ENCODE assay signal across 8 mouse cellular contexts in genomic region chr9:66127884-66128283, GRCm38 (mm10). TPM values are rescaled to one million over a fixed set of nuclear protein-coding genes. Genes with fewer than 3 reads are reported as not detected.
A peak's percentile ranks its signal among the peaks of the same experiment; 100 is the strongest.
DNase-seq lines count a peak whose midpoint lies in the region; ATAC-seq and TF ChIP-seq lines count a peak whose summit lies in the region.

No protein-coding gene starts in this region.

- DNase-seq in heart, adult 9 months (ENCODE audit: low spot score in 2 of 2), result no peak
- DNase-seq in c-Kit-positive CD71-positive TER-119-positive erythroid progenitor cells, embryonic 14.5 days (ENCODE audit: low spot score), result peak; percentile 48
- no peak for DNase-seq in hindbrain, postnatal 0 days (ENCODE audit: low spot score)
- no peak for DNase-seq in adrenal gland, adult 18-20 months (ENCODE audit: low spot score in 2 of 2)
- no peak for DNase-seq in frontal cortex, adult 2 months (ENCODE audit: extremely low spot score in 1 of 2, low spot score in 1 of 2)
- DNase-seq in kidney, postnatal 36 days, result no peak

- H3K4me3 ChIP-seq in heart, embryonic 16.5 days (ENCODE audit: low read length), result peak overlapping the region; percentile 70; the same call in 1 of the 2 replicates
- no peak overlapping the region for H3K4me3 ChIP-seq in hindbrain, postnatal 0 days (ENCODE audit: low read length)
- peak overlapping the region; percentile 92 for H3K4me3 ChIP-seq in macrophage (ENCODE audit: inconsistent target)

- peaks cover 61% of the 10 kb centered on the region for H3K79me2 ChIP-seq in macrophage (ENCODE audit: inconsistent target)

- H3K27ac ChIP-seq in heart, embryonic 16.5 days (ENCODE audit: low read length), result no peak overlapping the region
- H3K27ac ChIP-seq in hindbrain, postnatal 0 days, result no peak overlapping the region
- H3K27ac ChIP-seq in macrophage, result peak overlapping the region; percentile 88

- no peaks in the 10 kb centered on the region for H3K9me3 ChIP-seq in heart, embryonic 16.5 days (replicated peaks; ENCODE audit: control insufficient read depth, low read length)
- no peaks in the 10 kb centered on the region for H3K9me3 ChIP-seq in hindbrain, postnatal 0 days (ENCODE audit: low read length)

- H3K4me1 ChIP-seq in heart, embryonic 16.5 days (ENCODE audit: control insufficient read depth, insufficient read depth, low read length), result peaks cover 29% of the 10 kb centered on the region
- peaks cover 18% of the 10 kb centered on the region for H3K4me1 ChIP-seq in hindbrain, postnatal 0 days (ENCODE audit: insufficient read depth, low read length)

- whole genome bisulfite sequencing in heart, embryonic 16.5 days, result 52% methylated on average over 4 of the region's 4 CpGs
- 93% methylated on average over 4 of the region's 4 CpGs for WGBS in hindbrain, postnatal 0 days
- WGBS in macrophage (ENCODE audit: missing documents), result 92% methylated on average over 4 of the region's 4 CpGs

- peaks cover 6% of the 10 kb centered on the region for H3K36me3 ChIP-seq in heart, embryonic 16.5 days (ENCODE audit: control insufficient read depth, insufficient read depth)
- peaks cover 3% of the 10 kb centered on the region; the same call in 1 of the 2 replicates for H3K36me3 ChIP-seq in hindbrain, postnatal 0 days (ENCODE audit: insufficient read depth, low read length)
- peaks cover 5% of the 10 kb centered on the region; the same call in 1 of the 2 replicates for H3K36me3 ChIP-seq in macrophage (ENCODE audit: inconsistent target)

- no peak overlapping the region for H3K9ac ChIP-seq in heart, embryonic 16.5 days (ENCODE audit: low read length)
- no peak overlapping the region for H3K9ac ChIP-seq in hindbrain, postnatal 0 days (replicated peaks; ENCODE audit: low read length)

- no peak for ATAC-seq in heart, embryonic 16.5 days (replicated peaks; ENCODE audit: extremely low read depth, insufficient read depth, low FRiP score)
- ATAC-seq in hindbrain, postnatal 0 days, result no peak

- TF ChIP-seq CTCF in hindbrain, postnatal 0 days (IDR thresholded peaks at IDR 0.05; ENCODE audit: low read depth), result no peak

- no peaks in the 10 kb centered on the region for H3K27me3 ChIP-seq in heart, embryonic 16.5 days (ENCODE audit: control insufficient read depth, insufficient read depth, low read length)
- H3K27me3 ChIP-seq in hindbrain, postnatal 0 days (ENCODE audit: insufficient read depth, low read length), result no peaks in the 10 kb centered on the region

- H3K4me2 ChIP-seq in heart, embryonic 16.5 days (ENCODE audit: low read depth, low read length), result peak overlapping the region; percentile 64
- H3K4me2 ChIP-seq in hindbrain, postnatal 0 days (ENCODE audit: low read depth, low read length), result peak overlapping the region; percentile 86

RNA-seq across cellular contexts. Expression of gene Ciao2a, which starts 1.5 kb away (rescaled TPM):
- 152 and 175 TPM in 2 replicates for polyA plus RNA-seq in heart, embryonic 16.5 days (2015; fragmentation: Nextera tagmentation; extraction: Ambion mirVana)
- total RNA-seq in hindbrain, postnatal 0 days (2014; rRNA removed), result 25.5 and 29.4 TPM in 2 replicates
- 77.6 and 84.8 TPM in 2 replicates for polyA plus RNA-seq in hindbrain, postnatal 0 days (2015; fragmentation: Nextera tagmentation; extraction: Ambion mirVana)
- 10 to 100 TPM in 18 of 26 experiments, 1 to 10 TPM in 8; 2.2 to 32.9 (median 14.5) TPM for total RNA-seq in macrophage (2018; cell fraction: chromatin; rRNA removed)
- 100 to 1,000 TPM in 25 of 26 experiments, 10 to 100 TPM in 1; 91.5 to 198 (median 136) TPM for total RNA-seq in macrophage (2018; cell fraction: cytosol; rRNA removed)
- total RNA-seq in macrophage (2018; cell fraction: nucleus; rRNA removed), result 10 to 100 TPM; 14.9 to 83.4 (median 40.0) TPM
- polyA plus RNA-seq in macrophage (2018), result 103 to 211 TPM (median 123 TPM) in 3 replicates
- total RNA-seq in adrenal gland, adult 18-20 months (2021), result 10 to 100 TPM; 68.8 to 80.3 TPM
- polyA plus RNA-seq in frontal cortex, adult 2 months (2012; rRNA removed), result 29.4 and 31.7 TPM in 2 replicates

RNA-seq across cellular contexts. Expression of gene Snx1, which starts 1.5 kb away (rescaled TPM):
- 66.8 and 73.6 TPM in 2 replicates for polyA plus RNA-seq in heart, embryonic 16.5 days (2015; fragmentation: Nextera tagmentation; extraction: Ambion mirVana)
- total RNA-seq in hindbrain, postnatal 0 days (2014; rRNA removed), result 43.4 and 50.4 TPM in 2 replicates
- polyA plus RNA-seq in hindbrain, postnatal 0 days (2015; fragmentation: Nextera tagmentation; extraction: Ambion mirVana), result 47.3 and 55.0 TPM in 2 replicates
- 100 to 1,000 TPM; 104 to 309 (median 220) TPM for total RNA-seq in macrophage (2018; cell fraction: chromatin; rRNA removed)
- 100 to 1,000 TPM; 105 to 155 (median 123) TPM for total RNA-seq in macrophage (2018; cell fraction: cytosol; rRNA removed)
- 100 to 1,000 TPM in 20 of 26 experiments, 10 to 100 TPM in 6; 71.5 to 171 (median 129) TPM for total RNA-seq in macrophage (2018; cell fraction: nucleus; rRNA removed)
- 126 to 191 TPM (median 168 TPM) in 3 replicates for polyA plus RNA-seq in macrophage (2018)
- 100 to 1,000 TPM in 1 of 2 experiments, 10 to 100 TPM in 1; 89.6 to 103 TPM for total RNA-seq in adrenal gland, adult 18-20 months (2021)
- polyA plus RNA-seq in frontal cortex, adult 2 months (2012; rRNA removed), result 89.1 and 93.5 TPM in 2 replicates

RNA-seq across cellular contexts. Expression of gene Dapk2, which starts 30.1 kb away (rescaled TPM):
- 6.4 and 6.5 TPM in 2 replicates for polyA plus RNA-seq in heart, embryonic 16.5 days (2015; fragmentation: Nextera tagmentation; extraction: Ambion mirVana)
- total RNA-seq in hindbrain, postnatal 0 days (2014; rRNA removed), result 0.21 TPM in 1 of 2 replicates, not detected in the other
- 0.55 and 0.58 TPM in 2 replicates for polyA plus RNA-seq in hindbrain, postnatal 0 days (2015; fragmentation: Nextera tagmentation; extraction: Ambion mirVana)
- total RNA-seq in macrophage (2018; cell fraction: chromatin; rRNA removed), result not detected
- under 1 TPM in 7 of 26 experiments, not detected in 19; 0.09 to 0.22 (median 0.09) TPM for total RNA-seq in macrophage (2018; cell fraction: cytosol; rRNA removed)
- total RNA-seq in macrophage (2018; cell fraction: nucleus; rRNA removed), result not detected
- polyA plus RNA-seq in macrophage (2018), result 0.07 TPM in 1 of 3 replicates, not detected in the others
- 1 to 10 TPM; 4.4 to 4.9 TPM for total RNA-seq in adrenal gland, adult 18-20 months (2021)
- polyA plus RNA-seq in frontal cortex, adult 2 months (2012; rRNA removed), result 2.1 and 3.8 TPM in 2 replicates

RNA-seq across cellular contexts. Expression of gene Snx22, which starts 58.4 kb away (rescaled TPM):
- 1.4 and 1.8 TPM in 2 replicates for polyA plus RNA-seq in heart, embryonic 16.5 days (2015; fragmentation: Nextera tagmentation; extraction: Ambion mirVana)
- total RNA-seq in hindbrain, postnatal 0 days (2014; rRNA removed), result 7.1 and 8.8 TPM in 2 replicates
- 12.8 and 13.2 TPM in 2 replicates for polyA plus RNA-seq in hindbrain, postnatal 0 days (2015; fragmentation: Nextera tagmentation; extraction: Ambion mirVana)
- total RNA-seq in macrophage (2018; cell fraction: chromatin; rRNA removed), result not detected
- total RNA-seq in macrophage (2018; cell fraction: cytosol; rRNA removed), result under 1 TPM; 0.06 to 0.75 (median 0.25) TPM
- under 1 TPM in 6 of 26 experiments, not detected in 20; 0.23 to 0.48 (median 0.31) TPM for total RNA-seq in macrophage (2018; cell fraction: nucleus; rRNA removed)
- polyA plus RNA-seq in macrophage (2018), result 0.29 to 1.3 TPM (median 0.46 TPM) in 3 replicates
- under 1 TPM; 0.17 to 0.38 TPM for total RNA-seq in adrenal gland, adult 18-20 months (2021)
- polyA plus RNA-seq in frontal cortex, adult 2 months (2012; rRNA removed), result 6.2 TPM in 2 replicates
